Mouse (Mus musculus) lung, adult 2 months (tissue): ENCODE results near the gene Nprl3.

ENCODE experiments used
- CTCF ChIP-seq: fragments of 200-500 bp; IDR thresholded peaks from 2 replicates; pipeline ENCODE4 v1.5.1; 2011; ENCODE audit warnings: mild to moderate bottlenecking, low read length, control low read depth; ENCODE audit not compliant: insufficient read depth
- POLR2A ChIP-seq: fragments of 200-500 bp; IDR thresholded peaks from 2 replicates; pipeline ENCODE4 v1.6.1; 2011; ENCODE audit warnings: low read depth, mild to moderate bottlenecking, control low read depth, low read length, borderline replicate concordance; ENCODE audit errors: extremely low read depth

DNA sequence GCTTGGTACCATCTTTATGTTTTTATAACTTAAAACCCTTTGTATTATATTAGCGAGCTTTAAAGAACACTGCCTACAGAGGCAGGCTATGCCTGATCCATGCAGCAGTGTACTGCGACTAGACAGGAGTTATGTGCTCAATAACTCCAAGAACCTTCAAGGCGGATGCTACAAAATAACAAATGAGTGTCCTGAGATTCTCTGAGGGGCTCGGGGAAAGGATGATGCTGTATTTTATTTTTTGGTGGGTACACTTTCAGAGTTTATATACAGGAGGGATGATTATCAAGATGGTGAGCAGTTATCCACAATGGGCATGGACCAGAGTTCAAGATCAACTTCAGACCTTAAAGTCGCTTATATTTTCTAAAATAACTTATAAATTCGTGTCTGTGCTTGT lies 731 bp downstream of the Nprl3 start:
- TF ChIP-seq POLR2A, result no peak
- no peak for TF ChIP-seq CTCF
